Mouse (Mus musculus): ENCODE results near the gene D930020B18Rik. TPM values are rescaled to one million over a fixed set of nuclear protein-coding genes. Genes with fewer than 3 reads are reported as not detected.

Gene D930020B18Rik
- polyA plus RNA-seq (2012; rRNA removed), result 0.41 and 0.45 TPM in 2 replicates

GRCm38 (mm10) chr10:121641272-121642053 lies at the start of gene D930020B18Rik:
Gene D930020B18Rik (plus strand): TSS chr10:121641588.

GRCm38 (mm10) chr10:121626186-121626882 lies 15.1 kb upstream of the D930020B18Rik start, which contains the start of gene Xpot:
Gene Xpot (minus strand): TSS chr10:121626332.

DNA sequence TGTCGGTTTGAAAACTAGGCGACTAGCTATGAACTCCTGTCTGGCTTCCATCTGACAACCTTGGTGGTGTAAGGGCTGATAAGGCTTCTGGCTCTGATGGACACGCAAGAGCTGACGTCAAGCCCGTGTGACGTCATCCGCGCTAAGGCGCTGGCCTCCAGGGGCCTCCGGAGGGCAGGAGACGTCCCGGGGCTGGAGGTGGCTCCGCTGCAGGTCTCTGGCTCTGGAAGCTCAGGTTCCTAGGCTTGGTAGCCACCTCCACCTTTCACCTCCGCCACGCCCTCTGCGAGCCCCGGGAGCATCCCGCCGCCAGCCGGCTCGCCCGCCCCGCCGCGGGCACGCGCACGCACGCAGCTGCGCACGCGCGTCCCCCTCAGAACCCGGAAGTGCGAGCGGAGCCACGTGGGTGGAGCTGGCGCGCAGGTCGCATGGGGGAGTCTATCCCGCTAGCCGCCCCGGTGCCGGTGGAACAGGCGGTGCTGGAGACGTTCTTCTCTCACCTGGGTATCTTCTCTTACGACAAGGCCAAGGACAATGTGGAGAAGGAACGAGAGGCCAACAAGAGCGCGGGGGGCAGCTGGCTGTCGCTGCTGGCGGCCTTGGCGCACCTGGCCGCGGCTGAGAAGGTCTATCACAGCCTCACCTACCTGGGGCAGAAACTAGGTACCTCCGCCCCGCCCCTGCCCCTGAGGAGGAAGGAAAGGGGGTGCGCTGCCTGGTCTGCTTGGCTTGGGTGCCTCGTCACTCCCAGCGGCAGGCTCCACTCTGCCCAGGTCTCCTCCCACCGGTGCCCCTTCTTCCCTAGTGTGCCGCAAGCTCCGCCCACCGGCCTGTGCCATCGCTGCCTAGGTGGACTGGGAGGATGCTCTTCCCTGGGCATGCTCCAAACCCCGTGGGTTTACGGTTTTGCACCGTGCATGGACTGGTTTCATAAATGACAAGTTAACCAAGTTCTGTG lies 98.4 kb downstream of the D930020B18Rik start, which contains the start of gene BC048403:
Gene BC048403, plus strand, starts transcription at position 390 of the 958 bp plus-strand sequence.

Other genes with a start within 250 kb of the D930020B18Rik start
- gene Rassf3, start 165.2 kb upstream of the D930020B18Rik start, polyA plus RNA-seq (2012; rRNA removed), result 5.7 and 7.6 TPM in 2 replicates
- gene Tbk1, start 54.8 kb upstream of the D930020B18Rik start, polyA plus RNA-seq (2012; rRNA removed), result 34.3 and 34.5 TPM in 2 replicates
- gene Xpot, start 15.3 kb upstream of the D930020B18Rik start, polyA plus RNA-seq (2012; rRNA removed), result 77.5 and 79.5 TPM in 2 replicates
- gene BC048403, start 98.3 kb downstream of the D930020B18Rik start, polyA plus RNA-seq (2012; rRNA removed), result 4.4 and 5.1 TPM in 2 replicates